Mouse (Mus musculus) bone marrow macrophage, adult 2 months (primary cell): ENCODE measurements around the gene Nemp1.

Experiments
- CTCF ChIP-seq: IDR thresholded peaks from 2 replicates; pipeline ENCODE4 v1.5.1; 2012; ENCODE audit warnings: low read depth, mild to moderate bottlenecking, low read length, moderate library complexity
- POLR2A ChIP-seq: IDR thresholded peaks from 2 replicates; pipeline ENCODE4 v1.6.1; 2012; ENCODE audit warnings: mild to moderate bottlenecking, low read depth, low read length, borderline replicate concordance

- peak; percentile 32; the same call in 1 of the 2 replicates for TF ChIP-seq CTCF
- TF ChIP-seq POLR2A: no peak
Measured at GRCm38 (mm10) chr10:127738151-127738882, 71.6 kb downstream of the Nemp1 start.
